Mouse (Mus musculus) urinary bladder, postnatal 4 days (tissue): ENCODE data around the gene S100a8.

Source experiments
- DNase-seq, 2 experiments: peaks; one replicate each; pipeline ENCODE4 v3.0.0; 2021 to 2022; ENCODE audit warnings: low spot score in 2 of 2

S100a8 gene

DNA sequence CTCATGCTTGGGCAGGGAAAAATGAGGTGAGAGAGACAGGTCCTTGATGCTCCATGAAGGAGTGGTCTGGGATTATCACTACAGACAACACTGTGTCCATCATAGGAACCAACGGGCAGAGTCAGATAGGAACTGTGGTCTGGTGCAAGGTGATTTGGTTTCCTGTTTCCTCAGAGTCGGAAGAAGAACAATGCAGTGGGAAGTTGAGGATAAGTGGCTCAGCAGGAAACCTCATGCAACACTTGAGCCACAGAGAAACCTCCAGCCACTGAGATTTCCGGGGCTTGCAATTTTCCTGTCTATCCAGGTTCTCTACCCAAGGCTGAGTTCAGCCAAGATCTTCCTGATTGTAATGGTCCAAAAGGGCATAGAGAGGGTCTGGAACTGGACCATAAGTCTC lies 9.9 kb downstream of the S100a8 start:
- no peak for DNase-seq

DNA sequence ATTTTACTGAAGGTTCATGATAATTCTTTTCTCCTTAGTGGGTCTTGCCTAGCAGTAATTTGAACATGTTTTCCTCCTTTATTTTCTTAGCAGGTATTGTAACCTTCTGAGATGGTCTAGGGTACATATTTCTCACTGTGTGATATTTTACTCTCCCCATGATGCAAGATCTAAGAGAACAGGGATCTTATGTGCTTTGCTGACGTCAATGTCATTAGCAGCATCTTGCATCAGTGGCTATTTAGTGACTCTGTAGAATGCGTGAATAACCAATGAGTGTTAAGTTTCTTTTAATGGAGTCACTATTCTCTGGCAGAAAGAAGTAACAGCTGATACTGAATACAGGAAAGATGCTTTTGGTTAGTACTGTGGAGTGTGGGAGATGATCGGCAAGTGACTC lies 15.2 kb downstream of the S100a8 start:
- DNase-seq: no peak

DNA sequence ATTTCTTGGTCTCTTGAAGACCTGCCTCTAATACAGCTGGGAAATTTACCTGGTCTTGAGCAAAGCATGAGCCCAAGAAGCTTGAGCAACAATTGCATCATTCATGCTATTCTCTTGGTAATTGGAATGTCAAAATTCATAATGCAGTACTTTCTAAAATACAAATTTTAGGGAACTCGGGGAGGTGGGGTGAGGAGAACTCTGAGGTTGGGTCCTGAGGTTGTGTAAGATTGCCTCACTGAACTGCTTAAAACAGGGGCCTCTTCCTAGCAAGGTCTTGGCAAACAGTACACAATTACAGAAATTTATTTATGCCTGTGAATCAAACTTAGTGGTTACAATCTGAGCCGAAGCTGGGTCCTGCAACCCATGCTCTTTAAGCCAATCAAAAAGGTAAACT lies 18.1 kb downstream of the S100a8 start:
- DNase-seq: no peak

DNA sequence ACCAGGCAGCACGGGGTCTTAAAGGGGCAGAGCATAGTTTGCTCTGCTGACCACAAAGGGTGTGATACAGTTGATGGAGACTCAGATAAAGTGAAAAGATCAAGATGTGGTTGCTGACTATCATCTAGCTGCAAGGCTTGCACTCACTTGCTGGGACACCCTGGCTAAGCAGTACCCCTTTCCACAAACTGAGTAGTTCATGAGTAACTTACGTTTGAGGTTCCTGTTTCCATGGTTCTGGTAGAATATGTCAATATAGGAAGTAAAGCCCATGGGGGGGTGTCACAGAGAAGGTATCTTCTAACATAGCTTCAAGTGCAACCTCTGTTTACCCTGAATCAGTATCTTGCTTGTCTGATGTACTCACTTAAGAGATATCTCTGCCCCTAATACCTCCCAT lies 24.7 kb downstream of the S100a8 start:
- DNase-seq: no peak

DNA sequence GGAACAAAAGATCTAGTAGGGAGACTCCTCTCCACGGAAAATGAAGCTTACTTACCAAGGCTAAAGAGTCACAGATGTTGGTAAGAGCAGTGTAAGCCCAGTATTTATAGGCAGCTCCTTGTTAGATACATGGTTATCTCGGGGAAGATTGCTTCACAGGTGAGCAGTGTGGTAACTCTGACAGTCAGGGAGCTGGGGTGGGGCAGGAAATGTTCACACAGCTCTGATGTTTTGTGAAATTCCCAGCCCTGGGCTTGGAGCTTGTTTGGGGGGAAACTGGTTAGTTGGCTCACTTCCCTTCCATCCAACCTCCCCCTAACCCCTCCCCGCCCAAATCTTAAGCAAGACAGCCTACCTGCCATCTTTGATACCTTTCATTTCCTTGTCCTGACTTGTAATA lies 26.8 kb downstream of the S100a8 start, which contains the start of gene S100a9:
S100a9 (minus strand) TSS at position 109 of the 400 bp plus-strand sequence.
- DNase-seq: no peak

DNA sequence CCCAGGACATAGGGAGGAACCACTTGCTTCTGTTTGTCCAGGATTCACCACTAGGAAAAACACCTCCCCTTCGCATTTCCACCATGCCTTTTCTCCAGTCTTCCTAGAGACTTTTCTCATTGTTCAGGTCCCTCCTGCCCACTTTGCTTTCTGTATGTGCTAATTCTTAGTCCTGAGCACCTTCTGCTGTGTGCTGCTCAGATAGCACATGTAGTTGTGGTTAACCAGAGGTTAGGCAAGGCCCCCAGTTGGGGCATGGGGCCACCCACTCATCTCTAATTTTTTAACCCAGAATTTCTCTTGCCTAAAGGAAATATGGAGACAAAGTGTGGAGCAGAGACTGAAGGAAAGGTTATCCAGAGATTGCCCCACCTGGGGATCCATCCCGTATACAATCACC lies 33.5 kb downstream of the S100a8 start:
- no peak for DNase-seq

DNA sequence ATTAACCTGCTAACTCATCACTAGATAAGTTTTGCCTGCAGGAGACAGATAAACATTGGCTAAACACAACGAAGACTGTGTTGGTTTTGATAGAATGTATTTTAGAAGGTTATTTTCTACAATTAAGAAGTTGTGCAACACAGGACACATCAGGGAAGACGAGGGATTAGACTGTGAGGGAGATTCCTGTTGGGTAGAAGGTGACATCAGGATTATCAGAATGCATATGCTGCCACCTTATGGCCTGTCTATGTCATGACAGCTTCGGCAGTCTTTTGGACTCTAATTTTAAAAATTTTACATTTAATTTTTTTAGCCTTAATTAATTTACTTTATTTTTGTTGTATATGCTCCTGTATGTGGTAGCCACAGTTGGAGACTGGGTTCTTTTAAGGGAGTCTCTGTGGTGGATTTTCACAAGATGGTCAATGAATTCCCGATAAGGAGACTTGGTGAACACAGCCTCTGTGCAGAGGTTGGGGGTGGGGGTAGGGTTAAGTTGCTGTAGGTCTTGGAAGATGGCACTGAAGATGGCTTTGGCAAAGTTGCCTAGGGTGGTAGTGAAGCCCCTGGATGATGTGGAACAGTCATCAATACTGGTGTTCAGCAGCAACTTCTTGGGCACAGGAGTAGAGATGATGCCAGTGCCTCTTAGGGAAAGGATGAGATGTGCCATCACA lies 39.9 kb downstream of the S100a8 start:
- no peak for DNase-seq

DNA sequence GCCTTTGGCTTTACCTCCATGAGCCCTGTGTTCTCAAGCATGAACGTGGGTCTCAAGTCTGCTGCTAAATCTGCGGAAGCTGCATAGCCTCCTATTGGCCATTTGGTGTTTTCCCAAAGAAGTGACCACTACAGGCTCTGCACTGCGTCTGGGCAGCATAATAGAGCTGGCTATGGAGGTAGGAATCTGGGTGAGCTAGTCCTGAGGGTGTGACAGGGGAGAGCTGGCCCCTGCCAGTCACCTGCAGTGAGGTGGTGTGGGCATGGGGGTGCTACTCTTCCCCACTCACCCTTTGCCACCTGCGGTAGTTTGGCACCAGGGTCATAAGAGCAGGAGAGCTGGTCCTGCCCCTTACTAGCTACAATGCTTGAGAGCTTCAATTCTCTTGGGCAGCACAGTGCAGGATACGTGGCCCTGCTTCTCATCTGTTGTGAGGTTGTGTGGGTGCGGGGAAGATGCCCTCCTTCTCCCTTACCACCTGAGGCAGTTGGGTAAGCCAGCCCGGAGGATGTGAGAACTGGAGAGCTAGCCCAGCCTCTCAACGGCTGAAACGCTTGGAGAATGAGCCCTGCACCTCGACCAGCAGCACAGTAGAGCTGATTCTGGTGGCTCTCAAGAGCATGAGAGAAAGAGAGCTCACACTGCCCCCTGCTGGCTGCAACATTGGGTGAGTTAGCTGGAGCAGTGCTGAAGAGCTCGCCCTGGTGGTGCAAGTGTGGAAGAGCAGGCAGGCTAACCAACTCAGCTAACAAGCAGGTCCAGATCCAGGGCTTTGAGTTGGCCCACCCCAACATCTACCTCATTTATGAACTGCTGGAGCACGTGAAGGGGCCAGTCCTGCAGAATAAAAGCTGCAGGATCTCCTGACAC lies 41.0 kb downstream of the S100a8 start:
- peak; percentile 57 to 89 for DNase-seq
